Mouse (Mus musculus): ENCODE data around the gene Daam1.

DNA sequence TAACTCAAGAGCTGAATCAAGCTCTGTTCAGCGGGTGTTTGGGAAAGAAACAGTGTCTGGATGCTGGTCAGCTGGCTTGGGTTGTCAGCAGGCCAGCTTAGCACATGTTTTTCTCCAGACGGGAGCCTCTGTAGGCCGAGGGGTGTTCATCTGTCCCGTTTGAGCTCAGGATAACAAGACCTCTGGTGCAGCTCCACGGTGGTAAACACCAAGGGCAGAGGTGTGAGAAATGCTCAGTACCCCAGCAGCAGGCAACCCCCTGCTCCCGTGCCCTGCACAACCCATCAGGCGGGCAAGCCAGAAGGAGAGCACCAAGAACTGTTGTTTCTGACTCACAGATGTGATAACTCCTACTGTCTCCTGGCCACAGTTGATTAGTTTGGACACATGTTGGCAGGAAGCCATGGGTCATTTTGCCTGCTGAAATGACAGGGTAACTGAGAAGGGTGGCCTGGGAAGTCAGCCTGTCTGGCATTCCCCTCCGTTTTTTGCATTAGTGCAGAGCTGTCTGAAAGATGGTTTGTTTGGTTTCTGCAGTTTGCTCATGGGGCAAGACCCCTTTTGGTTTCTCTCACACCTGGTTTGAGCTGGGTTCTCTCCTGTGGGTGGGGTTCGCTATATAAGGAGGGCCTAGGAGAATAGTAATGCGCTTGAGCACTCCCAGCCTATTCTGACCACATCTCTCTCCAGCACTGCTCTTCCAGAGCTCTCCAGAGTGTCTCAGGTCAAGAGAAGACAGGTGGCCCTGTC lies 25.0 kb downstream of the Daam1 start:
- TF ChIP-seq CTCF (conservative IDR thresholded peaks at IDR 0.05; ENCODE audit: low read length) (no peak), NANOG (IDR thresholded peaks at IDR 0.05; ENCODE audit: borderline replicate concordance, low read length) (no peak), POU5F1 (IDR thresholded peaks at IDR 0.05; ENCODE audit: borderline replicate concordance, low read length) (no peak)
